Mouse (Mus musculus): Measurements from ENCODE around the gene Elk3. TPM values are rescaled to one million over a fixed set of nuclear protein-coding genes. Genes with fewer than 3 reads are reported as not detected.

Elk3 gene
- polyA plus RNA-seq, 1 experiment from 2014 or later: 4.2 TPM

GRCm38 (mm10) chr10:93309934-93310621 is 857 bp downstream of the Elk3 start:
- Histone ChIP-seq H3K9me3 (replicated peaks) (no peaks in the 10 kb centered on the region), H3K9ac (peak overlapping the region; percentile 60), H3K27me3 (peaks cover 50% of the 10 kb centered on the region), H3K36me3 (no peaks in the 10 kb centered on the region), H3K4me3 (replicated peaks) (peak overlapping the region; percentile 62), H3K27ac (peak overlapping the region; percentile 62), H3K4me1 (replicated peaks) (peaks cover 14% of the 10 kb centered on the region), H3K4me2 (peak overlapping the region; percentile 73)
- DNase-seq: no peak
- no peak for ATAC-seq (ENCODE audit: low read depth)
- WGBS (ENCODE audit: insufficient replicate concordance): under 1% methylated on average over 43 of the region's 43 CpGs

DNA sequence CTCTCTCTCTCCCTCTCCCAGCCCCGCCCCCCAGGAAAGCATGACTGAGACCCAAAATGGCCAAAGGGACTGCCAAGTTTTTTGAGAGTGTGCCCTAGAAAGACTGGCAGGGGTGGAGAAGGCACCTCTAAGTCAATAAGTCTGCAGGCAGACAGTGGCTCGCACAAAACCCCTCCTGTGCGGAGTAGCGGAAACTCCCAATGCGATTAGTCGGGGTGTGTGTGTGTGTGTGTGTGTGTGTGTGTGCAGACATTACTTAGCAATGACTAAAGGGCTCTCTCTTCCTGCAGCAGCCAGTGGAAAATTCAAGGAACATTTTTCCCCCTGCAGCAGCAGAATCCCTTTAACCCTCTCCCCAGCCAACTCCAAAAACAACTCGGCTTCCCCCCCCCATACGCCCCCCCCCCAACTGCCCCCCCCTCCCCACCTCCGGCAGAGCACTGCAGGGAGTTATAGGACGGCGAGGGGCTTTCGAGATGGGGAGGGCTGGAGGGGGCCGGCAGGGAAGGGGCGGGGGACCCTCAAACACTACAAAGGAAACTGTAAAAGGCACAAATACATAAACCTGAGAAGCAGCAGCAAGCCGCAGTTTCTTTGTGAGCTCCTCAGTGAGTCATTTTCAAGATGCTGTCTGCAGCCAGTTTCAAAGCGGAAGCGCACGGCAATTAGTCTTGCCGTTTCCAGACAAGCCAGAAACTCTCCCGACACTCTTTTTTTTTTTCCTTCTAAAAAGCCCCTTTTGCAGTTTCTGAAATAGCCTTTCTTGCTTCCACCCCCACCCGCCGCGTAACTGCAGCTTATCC is 1.6 kb downstream of the Elk3 start:
- Histone ChIP-seq H3K27me3 (peaks cover 50% of the 10 kb centered on the region), H3K36me3 (no peaks in the 10 kb centered on the region), H3K27ac (peak overlapping the region; percentile 62), H3K4me3 (replicated peaks) (peak overlapping the region; percentile 62), H3K9me3 (replicated peaks) (no peaks in the 10 kb centered on the region), H3K4me1 (replicated peaks) (peaks cover 14% of the 10 kb centered on the region), H3K9ac (peak overlapping the region; percentile 60), H3K4me2 (peak overlapping the region; percentile 73)
- ATAC-seq (ENCODE audit: low read depth) (no peak), DNase-seq (no peak)
- 2% methylated on average over 22 of the region's 23 CpGs for WGBS (ENCODE audit: insufficient replicate concordance)

DNA sequence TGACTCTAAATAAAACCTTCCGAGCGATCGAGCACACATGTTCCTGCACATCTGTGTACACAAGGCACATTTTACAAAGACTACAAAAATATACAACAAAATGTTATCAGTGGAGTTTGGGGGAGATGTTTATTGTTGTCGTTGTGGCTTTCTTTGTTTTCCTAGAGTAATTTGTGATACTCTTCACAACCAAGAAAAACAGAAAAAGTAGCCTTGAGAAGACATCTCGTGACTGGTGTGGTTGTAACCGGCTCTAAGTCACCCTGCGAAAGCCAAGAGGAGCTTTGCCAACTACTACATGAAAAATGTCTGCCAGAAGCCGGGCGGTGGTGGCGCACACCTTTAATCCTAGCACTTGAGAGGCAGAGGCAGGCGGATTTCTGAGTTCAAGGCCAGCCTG is 4.6 kb downstream of the Elk3 start:
- H3K4me1 ChIP-seq (replicated peaks): peaks cover 18% of the 10 kb centered on the region
- peaks cover 35% of the 10 kb centered on the region for H3K27me3 ChIP-seq
- no peaks in the 10 kb centered on the region for H3K36me3 ChIP-seq
- ATAC-seq (ENCODE audit: low read depth): no peak
- no peak overlapping the region for H3K9ac ChIP-seq
- no peak overlapping the region for H3K4me2 ChIP-seq
- H3K27ac ChIP-seq: no peak overlapping the region
- no peaks in the 10 kb centered on the region for H3K9me3 ChIP-seq (replicated peaks)
- no peak overlapping the region for H3K4me3 ChIP-seq (replicated peaks)
- 71% methylated on average over 11 of the region's 11 CpGs for WGBS (ENCODE audit: insufficient replicate concordance)
- no peak for DNase-seq

DNA sequence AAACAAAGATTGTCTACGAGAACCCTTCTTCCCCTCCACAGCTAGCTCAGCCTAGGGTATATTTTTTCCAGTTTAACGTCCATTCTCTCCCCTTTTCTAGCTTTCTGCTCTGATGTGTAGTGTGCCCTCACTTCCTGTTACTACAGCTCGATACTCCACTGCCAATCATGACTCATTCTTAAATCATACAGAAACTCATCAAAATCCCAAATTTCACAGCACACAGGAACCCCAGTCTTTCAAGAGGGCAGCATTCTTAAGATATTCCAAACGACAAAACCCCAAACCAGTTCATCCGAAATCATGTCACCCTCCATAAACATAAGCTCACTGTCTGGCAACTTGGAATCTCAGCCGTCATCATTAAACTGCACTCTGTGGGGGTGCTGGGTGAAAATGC is 5.0 kb downstream of the Elk3 start:
- no peak overlapping the region for H3K4me2 ChIP-seq
- no peak overlapping the region for H3K4me3 ChIP-seq (replicated peaks)
- no peak overlapping the region for H3K27ac ChIP-seq
- H3K36me3 ChIP-seq: no peaks in the 10 kb centered on the region
- H3K9ac ChIP-seq: no peak overlapping the region
- peaks cover 30% of the 10 kb centered on the region for H3K27me3 ChIP-seq
- H3K9me3 ChIP-seq (replicated peaks): no peaks in the 10 kb centered on the region
- ATAC-seq (ENCODE audit: low read depth) (no peak), DNase-seq (no peak)
- H3K4me1 ChIP-seq (replicated peaks): peaks cover 18% of the 10 kb centered on the region
- 49% methylated on average over 6 of the region's 6 CpGs for WGBS (ENCODE audit: insufficient replicate concordance)

DNA sequence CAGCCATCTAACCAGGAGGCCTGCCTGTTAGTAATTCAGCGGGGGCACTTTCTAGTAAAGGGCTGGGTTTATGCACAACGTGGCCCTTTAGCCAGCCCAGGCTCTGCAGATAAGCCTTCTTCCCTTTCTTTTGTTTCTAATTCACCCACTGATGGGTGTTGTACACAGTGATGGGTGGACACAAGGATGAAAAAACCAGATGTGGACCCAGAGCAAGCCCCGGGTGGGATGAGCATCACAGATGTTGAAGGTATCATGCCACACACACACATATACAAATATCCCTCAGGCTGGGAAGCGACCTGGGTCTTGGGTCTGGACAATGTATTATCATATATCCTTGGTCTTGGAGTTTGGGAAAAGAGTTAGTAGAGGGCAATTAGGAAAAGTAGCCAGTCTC is 7.7 kb downstream of the Elk3 start:
- Histone ChIP-seq H3K4me2 (no peak overlapping the region), H3K27ac (no peak overlapping the region), H3K9me3 (replicated peaks) (no peaks in the 10 kb centered on the region), H3K9ac (0 out of 2 replicates have a peak overlapping the region, but pooled peaks have one; percentile 22), H3K36me3 (no peaks in the 10 kb centered on the region), H3K4me1 (replicated peaks) (peaks cover 12% of the 10 kb centered on the region; the same call in 1 of the 2 replicates), H3K4me3 (replicated peaks) (no peak overlapping the region), H3K27me3 (peaks cover 3% of the 10 kb centered on the region; the same call in 1 of the 2 replicates)
- 32% methylated on average over 4 of the region's 4 CpGs for WGBS (ENCODE audit: insufficient replicate concordance)
- ATAC-seq (ENCODE audit: low read depth): no peak
- DNase-seq: no peak

GRCm38 (mm10) chr10:93301831-93302230 is 9.1 kb downstream of the Elk3 start:
- Histone ChIP-seq H3K36me3 (no peaks in the 10 kb centered on the region), H3K27ac (no peak overlapping the region), H3K27me3 (no peaks in the 10 kb centered on the region; the same call in 1 of the 2 replicates), H3K4me1 (replicated peaks) (peaks cover 13% of the 10 kb centered on the region; the same call in 1 of the 2 replicates), H3K9me3 (replicated peaks) (no peaks in the 10 kb centered on the region), H3K9ac (no peak overlapping the region), H3K4me2 (no peak overlapping the region), H3K4me3 (replicated peaks) (no peak overlapping the region)
- ATAC-seq (ENCODE audit: low read depth) (no peak), DNase-seq (no peak)
- 56% methylated on average over 8 of the region's 8 CpGs for WGBS (ENCODE audit: insufficient replicate concordance)

GRCm38 (mm10) chr10:93298208-93298607 is 12.7 kb downstream of the Elk3 start:
- no peaks in the 10 kb centered on the region for H3K36me3 ChIP-seq
- peaks cover 17% of the 10 kb centered on the region; the same call in 1 of the 2 replicates for H3K4me1 ChIP-seq (replicated peaks)
- no peak overlapping the region for H3K4me2 ChIP-seq
- H3K9ac ChIP-seq: no peak overlapping the region
- no peak overlapping the region for H3K27ac ChIP-seq
- DNase-seq (no peak), ATAC-seq (ENCODE audit: low read depth) (no peak)
- 12% methylated on average over 7 of the region's 7 CpGs for WGBS (ENCODE audit: insufficient replicate concordance)
- peaks cover 9% of the 10 kb centered on the region for H3K27me3 ChIP-seq
- H3K9me3 ChIP-seq (replicated peaks): no peaks in the 10 kb centered on the region
- no peak overlapping the region for H3K4me3 ChIP-seq (replicated peaks)

DNA sequence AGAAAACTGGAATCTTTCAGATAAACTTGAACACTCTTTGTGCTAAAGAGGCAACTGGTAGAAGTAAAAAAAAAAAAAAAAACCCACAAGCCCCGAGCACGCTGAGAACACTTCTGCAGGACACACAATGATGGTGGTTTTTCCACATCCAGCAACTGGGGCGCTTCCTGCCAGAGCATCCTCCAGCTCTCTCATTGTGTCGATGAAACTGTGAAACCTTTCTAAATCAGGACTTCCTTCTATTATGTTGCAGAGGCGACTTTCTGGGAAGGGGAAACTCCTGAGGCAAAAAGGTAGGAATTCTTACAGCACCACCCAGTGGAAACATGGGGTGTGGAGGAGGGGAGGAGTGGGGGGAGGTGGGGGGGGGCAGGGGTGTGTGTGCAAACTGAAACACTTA is 13.2 kb downstream of the Elk3 start:
- Histone ChIP-seq H3K4me1 (replicated peaks) (0 out of 2 replicates have a peak, but pooled peaks cover 17% of the 10 kb centered on the region), H3K9me3 (replicated peaks) (no peaks in the 10 kb centered on the region), H3K4me2 (no peak overlapping the region), H3K27me3 (peaks cover 9% of the 10 kb centered on the region), H3K4me3 (replicated peaks) (no peak overlapping the region), H3K27ac (no peak overlapping the region), H3K9ac (no peak overlapping the region), H3K36me3 (no peaks in the 10 kb centered on the region)
- no peak for ATAC-seq (ENCODE audit: low read depth)
- DNase-seq: no peak
- 18% methylated on average over 5 of the region's 5 CpGs for WGBS (ENCODE audit: insufficient replicate concordance)

GRCm38 (mm10) chr10:93294547-93295219 is 16.3 kb downstream of the Elk3 start:
- H3K9me3 ChIP-seq (replicated peaks): no peaks in the 10 kb centered on the region
- H3K4me2 ChIP-seq: peak overlapping the region; percentile 25; the same call in 1 of the 2 replicates
- H3K36me3 ChIP-seq: no peaks in the 10 kb centered on the region
- 0 out of 2 replicates have a peak, but pooled peaks cover 20% of the 10 kb centered on the region for H3K4me1 ChIP-seq (replicated peaks)
- H3K27ac ChIP-seq: no peak overlapping the region
- no peak for DNase-seq
- H3K27me3 ChIP-seq: peaks cover 9% of the 10 kb centered on the region
- H3K9ac ChIP-seq: no peak overlapping the region
- WGBS (ENCODE audit: insufficient replicate concordance): 15% methylated on average over 20 of the region's 20 CpGs
- no peak overlapping the region for H3K4me3 ChIP-seq (replicated peaks)
- no peak for ATAC-seq (ENCODE audit: low read depth)

GRCm38 (mm10) chr10:93293621-93294020 is 17.3 kb downstream of the Elk3 start:
- WGBS (ENCODE audit: insufficient replicate concordance): 27% methylated on average over 7 of the region's 7 CpGs
- no peak for ATAC-seq (ENCODE audit: low read depth)

DNA sequence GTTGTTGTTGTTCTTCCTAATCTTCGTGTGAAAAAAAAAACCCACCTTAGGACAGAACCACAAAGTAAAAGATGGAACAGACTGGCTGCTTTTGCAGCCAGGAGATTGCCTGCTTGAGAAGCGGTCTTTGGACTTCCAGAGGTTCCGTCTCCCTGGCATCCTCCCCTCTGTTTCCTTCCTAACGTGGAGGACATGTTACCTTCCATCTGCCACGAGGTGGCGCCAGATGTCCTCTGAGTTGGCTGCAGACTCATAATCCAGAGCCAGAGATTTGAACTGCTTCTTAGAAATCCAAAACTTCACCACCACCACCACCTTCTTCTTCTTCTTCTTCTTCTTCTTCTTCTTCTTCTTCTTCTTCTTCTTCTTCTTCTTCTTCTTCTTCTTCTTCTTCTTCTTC is 19.1 kb downstream of the Elk3 start:
- Histone ChIP-seq H3K4me2 (no peak overlapping the region), H3K4me1 (replicated peaks) (peaks cover 24% of the 10 kb centered on the region; the same call in 1 of the 2 replicates), H3K27me3 (peaks cover 9% of the 10 kb centered on the region), H3K9ac (no peak overlapping the region), H3K27ac (no peak overlapping the region), H3K4me3 (replicated peaks) (no peak overlapping the region), H3K36me3 (no peaks in the 10 kb centered on the region), H3K9me3 (replicated peaks) (no peaks in the 10 kb centered on the region)
- ATAC-seq (ENCODE audit: low read depth) (no peak), DNase-seq (peak; percentile 37)
- WGBS (ENCODE audit: insufficient replicate concordance): 12% methylated on average over 6 of the region's 6 CpGs

More at GRCm38 (mm10) chr10:93293621-93294020, 17.3 kb downstream of the Elk3 start:
- Histone ChIP-seq H3K9ac (no peak overlapping the region), H3K36me3 (no peaks in the 10 kb centered on the region), H3K4me2 (no peak overlapping the region), H3K27ac (no peak overlapping the region), H3K9me3 (replicated peaks) (no peaks in the 10 kb centered on the region), H3K4me3 (replicated peaks) (no peak overlapping the region), H3K4me1 (replicated peaks) (0 out of 2 replicates have a peak, but pooled peaks cover 20% of the 10 kb centered on the region), H3K27me3 (peaks cover 9% of the 10 kb centered on the region)
- no peak for DNase-seq
